Mouse (Mus musculus) NIH3T3 (cell line): ENCODE data around the gene Gm20812.
"Not testable (repeated sequence)": the region's sequence is repeated elsewhere in the genome, so short reads cannot be mapped to it uniquely, and the experiment has no call there.

Source experiments
- DNase-seq: peaks from one replicate; pipeline ENCODE4 v3.0.0-alpha.2; 2012; ENCODE audit warnings: low read depth

Gm20812 gene

DNA sequence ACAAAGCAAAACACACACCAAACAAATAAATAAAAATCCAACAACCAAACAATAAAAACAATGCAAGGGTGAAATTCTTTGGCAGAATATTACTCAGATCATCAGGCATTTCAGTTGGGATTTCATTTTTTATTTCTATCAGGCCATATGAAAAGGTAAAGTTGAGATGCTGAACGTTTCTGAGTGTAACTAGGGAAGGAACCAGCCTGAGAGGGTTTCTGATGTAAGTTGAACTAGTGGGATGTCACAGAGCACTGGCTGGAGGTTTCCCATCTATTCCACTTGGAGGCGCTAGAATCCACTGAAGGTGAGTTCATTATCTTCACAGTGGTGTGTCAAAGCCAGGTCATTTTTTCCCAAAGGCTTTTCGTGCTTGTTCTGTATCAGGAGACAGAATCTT, at the start of gene Gm20812:
Gene Gm20812, plus strand, starts transcription at position 301 of the 400 bp plus-strand sequence.
- DNase-seq, result not testable (repeated sequence)
